Mouse (Mus musculus) CH12.LX (cell line): ENCODE data around the gene Mdfi.

ENCODE experiments used
- BHLHE40 ChIP-seq: IDR thresholded peaks from 2 replicates; pipeline ENCODE4 v1.6.1; 2011; ENCODE audit warnings: mild to moderate bottlenecking, low read depth, low read length, improper control_type of control experiment
- CHD2 ChIP-seq: IDR thresholded peaks from 2 replicates; pipeline ENCODE4 v1.6.1; 2011; ENCODE audit warnings: low read length, improper control_type of control experiment
- CTCF ChIP-seq, 2 experiments: IDR thresholded peaks in 1 of 2; conservative IDR thresholded peaks in 1 of 2; 2 replicates each; pipeline ENCODE4 v1.5.1; 2011 to 2012; ENCODE audit warnings: low read depth in 2 of 2, low read length in 2 of 2, improper control_type of control experiment in 1 of 2, inconsistent platforms in 1 of 2, mild to moderate bottlenecking in 1 of 2, moderate library complexity in 1 of 2
- EP300 ChIP-seq: IDR thresholded peaks from 2 replicates; pipeline ENCODE4 v1.6.1; 2011; ENCODE audit warnings: low read length, improper control_type of control experiment
- KAT2A ChIP-seq: IDR thresholded peaks from 2 replicates; pipeline ENCODE4 v1.6.1; 2012; ENCODE audit warnings: low read length, improper control_type of control experiment, inconsistent platforms; ENCODE audit not compliant: insufficient replicate concordance
- POLR2A ChIP-seq: IDR thresholded peaks from 2 replicates; pipeline ENCODE4 v1.6.1; 2011; ENCODE audit warnings: low read depth, mild to moderate bottlenecking, improper control_type of control experiment, low read length
- POLR2AphosphoS2 ChIP-seq: IDR thresholded peaks from 2 replicates; pipeline ENCODE4 v1.6.1; 2011; ENCODE audit warnings: low read depth, low read length, improper control_type of control experiment
- TBP ChIP-seq: conservative IDR thresholded peaks from 2 replicates; pipeline ENCODE4 v1.6.1; 2011; ENCODE audit warnings: low read depth, low read length, improper control_type of control experiment
- USF2 ChIP-seq: conservative IDR thresholded peaks from 2 replicates; pipeline ENCODE4 v1.6.1; 2011; ENCODE audit warnings: low read depth, low read length, improper control_type of control experiment
- ZC3H11A ChIP-seq: IDR thresholded peaks from 2 replicates; pipeline ENCODE4 v1.6.1; 2012; ENCODE audit warnings: low read depth, mild to moderate bottlenecking, inconsistent platforms, low read length, improper control_type of control experiment
- ZNF384 ChIP-seq: IDR thresholded peaks from 2 replicates; pipeline ENCODE4 v1.6.1; 2012; ENCODE audit warnings: low read depth, low read length, improper control_type of control experiment, inconsistent platforms

DNA sequence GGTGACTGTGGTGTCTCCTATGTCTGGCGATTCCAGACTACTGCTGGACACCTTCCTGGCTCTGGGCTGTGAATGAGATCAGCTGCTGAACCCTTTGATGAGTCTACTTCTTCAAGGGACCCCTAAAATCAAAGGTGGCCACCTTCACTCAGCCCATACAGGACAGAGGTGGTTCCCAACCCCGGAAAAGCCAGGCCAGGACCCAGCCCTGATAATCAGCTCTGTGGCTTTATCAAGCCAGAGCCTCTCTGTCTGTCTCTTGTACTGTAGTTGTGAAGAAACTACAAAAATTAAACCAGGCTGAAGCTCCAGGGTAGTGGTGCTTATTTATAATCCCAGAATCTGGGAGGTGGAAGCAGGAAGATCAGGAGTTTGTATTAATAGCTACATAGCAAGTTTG is 57.4 kb downstream of the Mdfi start:
- TF ChIP-seq ZC3H11A (no peak), POLR2A (no peak), POLR2AphosphoS2 (no peak), ZNF384 (no peak), EP300 (no peak), USF2 (no peak), CTCF (conservative IDR thresholded peaks at IDR 0.05 in 1 of 2, IDR thresholded peaks at IDR 0.05 in 1 of 2; ENCODE audit: low read depth in 2 of 2, low read length in 2 of 2) (no peak), CHD2 (no peak), BHLHE40 (no peak), KAT2A (no peak), TBP (no peak)
